Mouse (Mus musculus) MEL (cell line): Measurements from ENCODE around the gene Erc2. TPM values are rescaled to one million over a fixed set of nuclear protein-coding genes. Genes with fewer than 3 reads are reported as not detected.

ENCODE experiments used
- DNase-seq: peaks from one replicate; pipeline ENCODE4 v3.0.0; 2011; ENCODE audit warnings: low read depth, low spot score
- H3K27ac ChIP-seq: 2 replicates; pipeline ENCODE4 v1.5.1; 2012; ENCODE audit warnings: low read depth, mild to moderate bottlenecking, control low read depth, low read length, moderate library complexity; ENCODE audit not compliant: control insufficient read depth
- H3K27me3 ChIP-seq, 2 experiments: fragments of 150-350 bp in 1 of 2; sonication (generic) in 1 of 2; 2 replicates each; pipeline ENCODE4 v1.6.1; 2012; ENCODE audit warnings: low read length in 2 of 2, mild to moderate bottlenecking in 2 of 2, improper control_type of control experiment in 1 of 2, moderate library complexity in 1 of 2; ENCODE audit not compliant: insufficient read depth in 2 of 2, control insufficient read depth in 1 of 2
- H3K36me3 ChIP-seq, 2 experiments: 2 replicates each; pipeline ENCODE4 v1.6.1; 2012 to 2014; ENCODE audit warnings: low read length in 2 of 2, improper control_type of control experiment in 1 of 2, inconsistent platforms in 1 of 2, mild to moderate bottlenecking in 1 of 2; ENCODE audit not compliant: insufficient read depth in 2 of 2, control insufficient read depth in 1 of 2
- H3K4me1 ChIP-seq, 2 experiments: fragments of 150-350 bp in 1 of 2; sonication (generic) in 1 of 2; 2 replicates each; pipeline ENCODE4 v1.6.1; 2012; ENCODE audit warnings: low read length in 2 of 2, improper control_type of control experiment in 1 of 2, mild to moderate bottlenecking in 1 of 2; ENCODE audit not compliant: insufficient read depth in 2 of 2, control insufficient read depth in 1 of 2
- H3K4me3 ChIP-seq, 2 experiments: fragments of 150-350 bp in 1 of 2; sonication (generic) in 1 of 2; 2 replicates each; pipeline ENCODE4 v1.5.1; 2012; ENCODE audit warnings: low read depth in 2 of 2, low read length in 2 of 2, mild to moderate bottlenecking in 2 of 2, moderate library complexity in 2 of 2, control low read depth in 1 of 2, improper control_type of control experiment in 1 of 2; ENCODE audit not compliant: control insufficient read depth in 1 of 2, insufficient read depth in 1 of 2
- H3K79me2 ChIP-seq: 2 replicates; pipeline ENCODE4 v1.6.1; 2012; ENCODE audit warnings: mild to moderate bottlenecking, low read length, moderate library complexity; ENCODE audit not compliant: control insufficient read depth, poor library complexity, insufficient read depth
- H3K9ac ChIP-seq: 2 replicates; pipeline ENCODE4 v1.6.1; 2012; ENCODE audit warnings: low read depth, mild to moderate bottlenecking, control low read depth, low read length, moderate library complexity; ENCODE audit not compliant: control insufficient read depth, poor library complexity, severe bottlenecking
- H3K9me3 ChIP-seq: fragments of 150-350 bp; sonication (generic); replicated peaks from 2 replicates; pipeline ENCODE4 v1.6.1; 2012; ENCODE audit warnings: mild to moderate bottlenecking, low read length, improper control_type of control experiment, moderate library complexity; ENCODE audit not compliant: insufficient read depth
- BHLHE40 ChIP-seq: IDR thresholded peaks from 2 replicates; pipeline ENCODE4 v1.6.1; 2012; ENCODE audit warnings: low read depth, mild to moderate bottlenecking, inconsistent platforms, low read length, improper control_type of control experiment, borderline replicate concordance
- CTCF ChIP-seq, 3 experiments: IDR thresholded peaks in 2 of 3; conservative IDR thresholded peaks in 1 of 3; 2 replicates each; pipeline ENCODE4 v1.5.1; 2011 to 2012; ENCODE audit warnings: low read length in 3 of 3, low read depth in 2 of 3, mild to moderate bottlenecking in 2 of 3, improper control_type of control experiment in 1 of 3, inconsistent platforms in 1 of 3, mixed read lengths in 1 of 3, moderate library complexity in 1 of 3; ENCODE audit not compliant: control insufficient read depth in 1 of 3, insufficient read depth in 1 of 3, poor library complexity in 1 of 3, severe bottlenecking in 1 of 3
- ELF1 ChIP-seq: IDR thresholded peaks from 2 replicates; pipeline ENCODE4 v1.6.1; 2014; ENCODE audit warnings: low read depth, mild to moderate bottlenecking, inconsistent platforms, low read length, improper control_type of control experiment, moderate library complexity
- EP300 ChIP-seq, 2 experiments: IDR thresholded peaks; 2 replicates each; pipeline ENCODE4 v1.6.1; 2011; ENCODE audit warnings: improper control_type of control experiment in 2 of 2, low read length in 2 of 2, low read depth in 1 of 2, mild to moderate bottlenecking in 1 of 2
- HCFC1 ChIP-seq: IDR thresholded peaks from 2 replicates; pipeline ENCODE4 v1.6.1; 2012; ENCODE audit warnings: low read depth, mild to moderate bottlenecking, inconsistent platforms, low read length, improper control_type of control experiment, moderate library complexity
- KAT2A ChIP-seq: conservative IDR thresholded peaks from 2 replicates; pipeline ENCODE4 v1.6.1; 2012; ENCODE audit warnings: low read depth, low read length, improper control_type of control experiment, inconsistent platforms
- MAFK ChIP-seq: IDR thresholded peaks from 2 replicates; pipeline ENCODE4 v1.6.1; 2011; ENCODE audit warnings: low read depth, mild to moderate bottlenecking, low read length, improper control_type of control experiment, borderline replicate concordance
- MAX ChIP-seq: IDR thresholded peaks from 2 replicates; pipeline ENCODE4 v1.6.1; 2011; ENCODE audit warnings: low read length, improper control_type of control experiment
- MAZ ChIP-seq: IDR thresholded peaks from 2 replicates; pipeline ENCODE4 v1.6.1; 2012; ENCODE audit warnings: low read depth, mild to moderate bottlenecking, inconsistent platforms, low read length, improper control_type of control experiment
- MEF2A ChIP-seq: IDR thresholded peaks from 2 replicates; pipeline ENCODE4 v1.6.1; 2014; ENCODE audit warnings: low read depth, mild to moderate bottlenecking, inconsistent platforms, low read length, improper control_type of control experiment; ENCODE audit not compliant: poor library complexity, insufficient replicate concordance, severe bottlenecking; ENCODE audit errors: extremely low read depth
- MXI1 ChIP-seq: IDR thresholded peaks from 2 replicates; pipeline ENCODE4 v1.6.1; 2011; ENCODE audit warnings: mild to moderate bottlenecking, low read depth, low read length, improper control_type of control experiment
- MYB ChIP-seq: IDR thresholded peaks from 2 replicates; pipeline ENCODE4 v1.6.1; 2011; ENCODE audit warnings: mild to moderate bottlenecking, low read depth, low read length, improper control_type of control experiment
- POLR2AphosphoS2 ChIP-seq: IDR thresholded peaks from 2 replicates; pipeline ENCODE4 v1.6.1; 2011; ENCODE audit warnings: low read length, improper control_type of control experiment
- RAD21 ChIP-seq: IDR thresholded peaks from 2 replicates; pipeline ENCODE4 v1.6.1; 2011; ENCODE audit warnings: mild to moderate bottlenecking, low read depth, low read length, improper control_type of control experiment
- RCOR1 ChIP-seq: IDR thresholded peaks from 2 replicates; pipeline ENCODE4 v1.6.1; 2012; ENCODE audit warnings: low read depth, mild to moderate bottlenecking, inconsistent platforms, low read length, improper control_type of control experiment
- SIN3A ChIP-seq: IDR thresholded peaks from 2 replicates; pipeline ENCODE4 v1.6.1; 2012; ENCODE audit warnings: low read length, improper control_type of control experiment, inconsistent platforms
- TAL1 ChIP-seq: IDR thresholded peaks from 2 replicates; pipeline ENCODE4 v1.6.1; 2012; ENCODE audit warnings: mild to moderate bottlenecking, inconsistent platforms, low read length, moderate library complexity, mixed read lengths
- TCF12 ChIP-seq: IDR thresholded peaks from 2 replicates; pipeline ENCODE4 v1.6.1; 2014; ENCODE audit warnings: low read depth, mild to moderate bottlenecking, inconsistent platforms, low read length, improper control_type of control experiment, moderate library complexity
- UBTF ChIP-seq: IDR thresholded peaks from 2 replicates; pipeline ENCODE4 v1.6.1; 2012; ENCODE audit warnings: low read depth, mild to moderate bottlenecking, inconsistent platforms, low read length, improper control_type of control experiment, moderate library complexity, borderline replicate concordance; ENCODE audit not compliant: insufficient read depth
- USF1 ChIP-seq: IDR thresholded peaks from 2 replicates; pipeline ENCODE4 v1.6.1; 2014; ENCODE audit warnings: low read depth, mild to moderate bottlenecking, inconsistent platforms, low read length, improper control_type of control experiment, moderate library complexity
- ZKSCAN1 ChIP-seq: IDR thresholded peaks from 2 replicates; pipeline ENCODE4 v1.6.1; 2012; ENCODE audit warnings: low read depth, mild to moderate bottlenecking, inconsistent platforms, low read length, improper control_type of control experiment, moderate library complexity
- ZMIZ1 ChIP-seq: IDR thresholded peaks from 2 replicates; pipeline ENCODE4 v1.6.1; 2012; ENCODE audit warnings: low read depth, mild to moderate bottlenecking, inconsistent platforms, low read length, improper control_type of control experiment, moderate library complexity
- ZNF384 ChIP-seq: IDR thresholded peaks from 2 replicates; pipeline ENCODE4 v1.6.1; 2012; ENCODE audit warnings: low read depth, mild to moderate bottlenecking, inconsistent platforms, low read length, improper control_type of control experiment
- polyA plus RNA-seq, 2 experiments: library from polyadenylated mRNA; stranded (reverse) in 1 of 2; unstranded in 1 of 2; fragments of >175 nt in 1 of 2; fragments of >200 nt in 1 of 2; gene quantifications; 2 replicates each; pipeline versions ENCODE4 v1.2.1 to v1.2.4; 2012; ENCODE audit warnings: low replicate concordance in 2 of 2, low read depth in 1 of 2; ENCODE audit not compliant: insufficient read length in 2 of 2, insufficient read depth in 1 of 2, missing spikeins in 1 of 2
- total RNA-seq: library from RNA; depleted of rRNA; stranded (reverse); fragments of 300-350 nt; gene quantifications from 2 replicates; pipeline ENCODE4 v1.2.3, GENCODE M21; 2012

The Erc2 gene
- total and polyA plus RNA-seq, 3 experiments: not detected

DNA sequence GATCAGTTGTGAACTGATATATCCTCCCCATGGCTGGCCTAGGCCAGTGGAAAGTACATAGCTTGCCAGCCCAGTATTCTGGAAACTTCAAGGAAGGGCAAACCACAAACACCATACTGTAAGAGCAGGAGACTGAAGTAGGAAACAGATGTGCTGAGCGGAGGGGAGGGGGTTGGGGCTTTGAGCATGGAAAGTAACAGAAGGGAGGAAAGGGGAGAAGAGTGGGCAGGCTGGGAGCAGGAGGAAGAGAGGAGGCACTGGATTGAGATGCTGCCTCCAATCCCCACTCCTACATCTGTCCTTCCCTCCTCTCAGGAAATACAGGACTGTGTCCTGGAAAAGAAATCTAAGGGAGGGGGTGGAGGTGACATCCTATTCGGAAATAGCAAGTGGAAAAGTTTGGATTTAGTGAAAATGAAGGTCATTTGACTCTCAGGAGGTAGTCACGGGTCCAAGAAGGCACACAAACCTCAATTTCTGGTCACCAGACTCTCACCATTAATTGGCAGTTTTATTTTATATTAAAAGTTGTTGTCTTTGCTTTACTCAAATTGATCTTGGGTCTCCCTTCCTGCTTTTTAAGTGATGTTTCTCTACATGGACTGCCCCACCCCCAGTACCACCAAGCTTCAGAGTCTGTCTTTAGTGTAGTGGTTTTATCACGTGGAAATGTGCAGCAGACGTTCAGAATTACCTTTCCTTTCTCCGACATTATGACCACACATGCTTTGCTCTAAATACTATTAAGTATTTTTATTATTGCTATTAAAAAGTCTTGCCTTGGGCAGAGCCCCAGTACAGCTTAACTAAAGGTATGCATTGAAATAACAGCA lies 167.1 kb downstream of the Erc2 start:
- Histone ChIP-seq H3K27ac (no peak overlapping the region), H3K9ac (no peak overlapping the region)
- TF ChIP-seq TCF12 (no peak), POLR2AphosphoS2 (no peak), CTCF (IDR thresholded peaks at IDR 0.05 in 2 of 3, conservative IDR thresholded peaks at IDR 0.05 in 1 of 3; ENCODE audit: control insufficient read depth in 1 of 3, insufficient read depth in 1 of 3, low read depth in 2 of 3, low read length in 3 of 3, poor library complexity in 1 of 3, severe bottlenecking in 1 of 3) (no peak), EP300 (IDR thresholded peaks at IDR 0.05; ENCODE audit: low read depth in 1 of 2, low read length in 2 of 2) (no peak), TAL1 (no peak), ELF1 (no peak), SIN3A (no peak)
- TF ChIP-seq, all 39 proteins: peak for 0
- DNase-seq: no peak
- Histone ChIP-seq H3K27me3 (no peaks in the 10 kb centered on the region), H3K4me3 (no peak overlapping the region), H3K79me2 (no peaks in the 10 kb centered on the region), H3K36me3 (no peaks in the 10 kb centered on the region), H3K9me3 (no peaks in the 10 kb centered on the region), H3K4me1 (no peaks in the 10 kb centered on the region)

DNA sequence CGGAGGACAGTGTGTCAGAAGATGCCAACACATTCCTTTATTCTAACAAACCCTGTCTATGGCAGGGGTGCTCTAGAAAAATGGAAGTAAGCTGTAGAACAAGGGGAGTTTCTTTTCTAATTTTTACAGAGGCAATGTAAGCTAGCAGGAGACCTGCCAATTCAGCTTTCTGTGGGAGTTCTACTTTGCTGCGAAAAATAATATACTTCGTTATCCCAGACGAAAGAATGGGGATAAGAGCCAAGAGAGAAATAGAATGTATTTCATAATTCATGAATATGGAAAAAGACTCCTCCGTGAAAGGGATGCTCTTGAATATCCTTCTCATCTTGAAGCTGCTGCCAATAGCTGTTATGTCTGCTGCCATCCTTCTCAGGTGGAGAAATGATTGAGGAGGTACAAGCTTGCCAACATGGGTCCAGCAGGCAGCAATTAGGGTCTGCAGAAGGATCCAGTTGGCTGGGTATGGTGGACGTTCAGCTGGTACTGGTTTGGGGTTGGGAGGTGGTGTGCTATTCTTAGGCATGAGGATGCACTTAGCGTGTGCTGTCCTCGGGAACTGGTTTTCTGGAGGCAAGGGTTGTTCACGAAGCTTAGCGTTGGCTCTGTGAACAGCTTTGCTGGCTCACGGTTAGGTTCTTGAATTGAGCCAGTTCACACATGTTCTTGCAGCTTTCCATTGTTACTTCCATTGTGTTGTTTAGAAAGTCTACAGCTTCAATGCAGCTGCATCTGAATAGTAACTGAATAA lies 176.1 kb downstream of the Erc2 start:
- no peaks in the 10 kb centered on the region for H3K79me2 ChIP-seq
- H3K36me3 ChIP-seq: no peaks in the 10 kb centered on the region
- no peak for TF ChIP-seq MAFK
- TF ChIP-seq UBTF: no peak
- no peak for TF ChIP-seq BHLHE40
- TF ChIP-seq HCFC1: no peak
- TF ChIP-seq ZNF384: no peak
- TF ChIP-seq ZKSCAN1: no peak
- no peak for TF ChIP-seq MAZ
- no peak for TF ChIP-seq RCOR1
- no peak for TF ChIP-seq KAT2A
- TF ChIP-seq MAX: no peak
- no peak for TF ChIP-seq USF1
- TF ChIP-seq MEF2A: no peak
- no peak for TF ChIP-seq ZMIZ1
- TF ChIP-seq MYB: no peak
- no peak for TF ChIP-seq RAD21
- no peak for TF ChIP-seq MXI1
- TF ChIP-seq TAL1: no peak
- TF ChIP-seq, all 39 proteins: peak for 0

More for the DNA sequence above, 176.1 kb downstream of the Erc2 start:
- Histone ChIP-seq H3K27me3 (no peaks in the 10 kb centered on the region), H3K4me3 (no peak overlapping the region), H3K9ac (no peak overlapping the region), H3K4me1 (no peaks in the 10 kb centered on the region), H3K9me3 (no peaks in the 10 kb centered on the region), H3K27ac (no peak overlapping the region)
- DNase-seq: no peak
